Mouse (Mus musculus): Measurements from ENCODE around the gene Gorasp2. TPM values are rescaled to one million over a fixed set of nuclear protein-coding genes. Genes with fewer than 3 reads are reported as not detected.

Gorasp2 gene
- polyA plus RNA-seq, 1 experiment, result 42.1 TPM

DNA sequence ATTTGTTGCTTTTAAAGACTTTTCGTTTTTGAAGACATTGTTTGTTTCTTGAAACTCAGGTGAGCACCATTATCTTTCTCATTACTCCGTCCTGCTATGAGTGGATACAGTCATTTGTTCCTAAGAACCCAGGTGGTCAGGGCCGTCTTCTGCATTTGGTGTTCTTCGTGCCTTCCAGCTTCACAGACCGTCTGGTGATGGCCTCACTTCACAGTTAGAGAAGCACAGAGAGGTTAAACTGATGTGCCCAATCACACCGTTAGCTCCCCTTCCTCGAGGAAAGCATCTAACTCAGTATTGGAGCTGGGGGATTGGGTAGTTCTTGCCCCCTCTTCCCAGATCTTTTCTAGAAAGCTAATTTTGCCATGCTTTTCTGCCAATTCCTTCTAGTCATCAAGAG, 5.6 kb downstream of the Gorasp2 start:
- H3K4me3 ChIP-seq (replicated peaks; ENCODE audit: control insufficient read depth, low read depth, low read length), result no peak overlapping the region
- 85% methylated on average over 7 of the region's 7 CpGs for WGBS
- no peak for TF ChIP-seq POLR2A (IDR thresholded peaks at IDR 0.05; ENCODE audit: borderline replicate concordance, control insufficient read depth, low read depth, low read length)
- TF ChIP-seq CTCF (IDR thresholded peaks at IDR 0.05; ENCODE audit: control insufficient read depth, insufficient read depth, low read length), result no peak
- peaks cover 3% of the 10 kb centered on the region for H3K4me1 ChIP-seq (ENCODE audit: control insufficient read depth, insufficient read depth, low read length)
- no peak overlapping the region for H3K27ac ChIP-seq (ENCODE audit: control insufficient read depth, insufficient read depth, low read depth, low read length, poor library complexity)

DNA sequence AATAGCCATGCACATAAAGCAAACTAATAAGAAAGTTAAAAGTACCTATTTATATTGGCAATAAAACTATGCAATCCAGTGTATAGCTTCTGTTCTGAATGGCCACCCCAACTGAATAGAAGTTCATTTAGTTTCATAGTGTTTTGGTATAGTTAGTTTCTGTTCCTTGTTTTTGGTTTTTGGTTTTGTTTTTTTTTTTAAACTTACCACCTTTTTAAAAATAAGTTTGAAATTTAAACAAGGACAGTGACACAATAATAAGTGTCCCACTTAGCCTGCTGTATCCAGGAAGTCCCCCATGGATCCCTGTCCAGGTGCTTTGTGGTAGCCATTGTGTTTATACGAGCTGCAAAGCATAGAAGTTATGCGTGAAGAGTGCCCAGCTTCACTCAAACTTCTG, 7.9 kb downstream of the Gorasp2 start:
- Histone ChIP-seq H3K4me3 (replicated peaks; ENCODE audit: control insufficient read depth, low read depth, low read length) (no peak overlapping the region), H3K27ac (ENCODE audit: control insufficient read depth, insufficient read depth, low read depth, low read length, poor library complexity) (no peak overlapping the region; the same call in 1 of the 2 replicates), H3K4me1 (ENCODE audit: control insufficient read depth, insufficient read depth, low read length) (peaks cover 3% of the 10 kb centered on the region)
- WGBS, result 60% methylated on average over 2 of the region's 2 CpGs
- no peak for TF ChIP-seq CTCF (IDR thresholded peaks at IDR 0.05; ENCODE audit: control insufficient read depth, insufficient read depth, low read length)
- TF ChIP-seq POLR2A (IDR thresholded peaks at IDR 0.05; ENCODE audit: borderline replicate concordance, control insufficient read depth, low read depth, low read length), result no peak

DNA sequence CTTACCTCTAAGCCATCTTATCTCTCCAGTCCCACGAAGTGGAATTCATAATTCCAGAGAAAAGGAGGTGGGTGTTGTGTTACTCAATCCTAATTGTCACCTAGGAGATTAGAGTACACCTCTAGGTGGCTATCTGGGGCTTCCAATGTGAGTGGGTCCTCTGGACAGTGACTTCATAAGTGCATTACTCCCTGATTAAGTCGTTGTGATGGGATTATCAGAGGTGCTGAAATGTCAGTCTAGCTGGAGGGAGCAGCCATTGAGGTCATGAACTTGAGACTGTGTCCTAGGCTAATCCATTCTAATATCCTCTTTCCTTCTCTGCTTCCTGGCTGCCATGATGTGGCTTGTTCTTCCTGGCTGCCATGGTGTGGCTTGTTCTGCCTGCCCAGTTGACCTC, 8.5 kb downstream of the Gorasp2 start:
- WGBS, result 68% methylated on average over 2 of the region's 2 CpGs
- Histone ChIP-seq H3K4me1 (ENCODE audit: control insufficient read depth, insufficient read depth, low read length) (peaks cover 3% of the 10 kb centered on the region), H3K4me3 (replicated peaks; ENCODE audit: control insufficient read depth, low read depth, low read length) (no peak overlapping the region), H3K27ac (ENCODE audit: control insufficient read depth, insufficient read depth, low read depth, low read length, poor library complexity) (no peak overlapping the region)
- no peak for TF ChIP-seq CTCF (IDR thresholded peaks at IDR 0.05; ENCODE audit: control insufficient read depth, insufficient read depth, low read length)
- no peak for TF ChIP-seq POLR2A (IDR thresholded peaks at IDR 0.05; ENCODE audit: borderline replicate concordance, control insufficient read depth, low read depth, low read length)

DNA sequence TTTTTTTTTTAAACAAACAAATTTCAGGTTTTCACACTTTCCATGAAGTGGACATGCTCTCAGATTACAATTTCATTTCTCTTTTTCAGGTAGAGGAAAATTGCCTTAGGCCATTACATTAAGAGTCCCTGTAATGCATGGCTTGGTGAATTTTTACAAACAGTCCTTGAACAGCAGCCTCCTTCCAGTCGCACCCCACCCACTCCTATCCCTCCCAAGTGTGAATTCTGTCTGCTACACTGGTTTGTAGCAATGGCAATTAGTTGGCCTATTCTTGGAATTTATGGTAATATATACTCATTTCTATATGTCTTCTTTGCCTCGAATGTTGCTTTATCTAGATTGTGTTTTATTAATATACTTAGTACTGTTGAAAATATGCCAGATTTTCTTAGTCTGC, 11.1 kb downstream of the Gorasp2 start:
- 75% methylated on average over 2 of the region's 2 CpGs for WGBS
- peaks cover 3% of the 10 kb centered on the region for H3K4me1 ChIP-seq (ENCODE audit: control insufficient read depth, insufficient read depth, low read length)
- TF ChIP-seq CTCF (IDR thresholded peaks at IDR 0.05; ENCODE audit: control insufficient read depth, insufficient read depth, low read length) (no peak), POLR2A (IDR thresholded peaks at IDR 0.05; ENCODE audit: borderline replicate concordance, control insufficient read depth, low read depth, low read length) (no peak)
- H3K4me3 ChIP-seq (replicated peaks; ENCODE audit: control insufficient read depth, low read depth, low read length), result no peak overlapping the region
- H3K27ac ChIP-seq (ENCODE audit: control insufficient read depth, insufficient read depth, low read depth, low read length, poor library complexity), result no peak overlapping the region

DNA sequence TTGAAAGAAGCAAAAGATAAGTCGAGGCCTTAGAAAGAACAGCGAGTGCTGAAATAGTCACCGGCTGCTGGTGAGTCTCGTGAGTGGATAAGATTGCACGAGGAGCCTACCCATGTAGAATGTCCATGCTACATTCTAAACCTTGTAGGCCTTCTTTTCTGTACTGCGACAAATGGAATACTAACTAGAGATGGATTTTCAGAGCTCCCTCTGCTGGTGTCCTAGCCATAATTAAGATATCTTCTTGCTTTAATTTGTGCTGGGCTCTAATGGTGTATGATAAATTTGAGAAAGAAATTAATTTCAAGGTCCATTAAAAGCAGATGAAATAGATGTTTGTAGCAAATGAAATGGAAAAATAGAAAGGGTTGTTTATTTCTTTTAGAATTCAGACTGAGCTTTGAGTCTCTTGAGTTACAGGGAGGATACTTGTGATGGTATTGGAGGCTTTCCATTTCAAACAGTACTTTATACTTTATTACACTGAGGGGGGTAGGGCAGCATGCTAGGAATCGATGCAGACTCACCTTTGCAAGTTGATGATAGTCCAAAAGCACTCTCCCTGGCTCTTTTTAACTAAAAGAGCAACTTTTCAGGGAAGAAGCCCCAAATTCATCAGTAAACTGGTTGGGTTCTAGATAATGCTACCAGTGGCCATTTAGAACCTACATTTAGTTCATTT, 12.2 kb downstream of the Gorasp2 start:
- 68% methylated on average over 7 of the region's 7 CpGs for WGBS
- TF ChIP-seq CTCF (IDR thresholded peaks at IDR 0.05; ENCODE audit: control insufficient read depth, insufficient read depth, low read length), result no peak
- no peak for TF ChIP-seq POLR2A (IDR thresholded peaks at IDR 0.05; ENCODE audit: borderline replicate concordance, control insufficient read depth, low read depth, low read length)
- Histone ChIP-seq H3K27ac (ENCODE audit: control insufficient read depth, insufficient read depth, low read depth, low read length, poor library complexity) (no peak overlapping the region), H3K4me3 (replicated peaks; ENCODE audit: control insufficient read depth, low read depth, low read length) (no peak overlapping the region), H3K4me1 (ENCODE audit: control insufficient read depth, insufficient read depth, low read length) (peaks cover 3% of the 10 kb centered on the region)

DNA sequence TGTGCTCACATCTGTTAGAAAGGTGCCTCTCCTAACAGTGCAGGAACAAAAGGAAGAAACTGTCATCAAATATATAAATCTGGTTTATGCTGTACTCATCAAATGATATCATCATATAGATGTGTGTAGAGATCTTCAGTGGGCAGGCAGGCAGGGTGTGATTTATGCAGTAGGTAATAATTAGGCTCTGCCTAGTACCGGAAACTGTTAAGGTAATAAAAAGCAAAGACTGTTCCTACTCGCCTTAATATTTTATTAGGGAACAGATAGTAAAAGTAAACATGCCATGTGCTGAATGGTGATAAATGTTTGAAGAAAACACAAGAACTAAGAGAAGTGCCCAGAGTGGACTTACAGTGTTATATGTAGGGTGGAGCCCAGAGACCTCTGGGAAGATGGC, 20.9 kb downstream of the Gorasp2 start:
- 86% methylated on average over 2 of the region's 2 CpGs for WGBS
- no peaks in the 10 kb centered on the region for H3K4me1 ChIP-seq (ENCODE audit: control insufficient read depth, insufficient read depth, low read length)

DNA sequence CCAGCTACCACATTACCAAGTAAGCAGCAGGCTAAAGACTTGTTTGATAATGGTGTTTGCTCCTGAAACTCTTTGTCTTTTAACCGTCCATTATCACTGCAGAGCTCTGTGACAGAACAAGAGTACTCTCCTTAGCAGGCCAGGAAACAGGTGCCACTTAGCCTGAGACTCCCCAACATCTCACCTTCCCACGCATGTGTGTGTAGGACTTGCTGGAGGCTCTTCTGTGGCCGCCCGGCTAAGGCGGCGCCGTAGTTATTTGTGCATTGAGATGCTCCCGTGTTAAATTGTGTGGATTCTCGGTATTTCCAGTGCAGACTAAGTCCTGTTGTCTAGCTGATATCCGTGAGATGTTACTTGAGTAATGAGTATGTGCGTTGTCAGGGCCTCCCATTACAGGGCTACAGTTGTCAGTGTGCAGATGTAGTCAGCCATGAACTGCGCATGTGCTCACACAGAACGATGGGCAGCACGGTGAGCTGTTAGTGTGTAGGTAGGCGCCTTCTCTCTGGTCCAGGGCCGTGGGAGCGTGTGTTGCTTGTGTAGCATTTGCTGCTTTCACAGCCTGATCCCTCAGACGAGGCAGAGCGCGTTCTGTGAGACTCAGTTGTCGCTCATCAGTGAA, 27.2 kb downstream of the Gorasp2 start:
- H3K4me3 ChIP-seq (replicated peaks; ENCODE audit: control insufficient read depth, low read depth, low read length), result no peak overlapping the region
- H3K27ac ChIP-seq (ENCODE audit: control insufficient read depth, insufficient read depth, low read depth, low read length, poor library complexity), result no peak overlapping the region
- no peaks in the 10 kb centered on the region for H3K4me1 ChIP-seq (ENCODE audit: control insufficient read depth, insufficient read depth, low read length)
- 92% methylated on average over 21 of the region's 21 CpGs for WGBS
- TF ChIP-seq CTCF (IDR thresholded peaks at IDR 0.05; ENCODE audit: control insufficient read depth, insufficient read depth, low read length), result no peak
- no peak for TF ChIP-seq POLR2A (IDR thresholded peaks at IDR 0.05; ENCODE audit: borderline replicate concordance, control insufficient read depth, low read depth, low read length)

More for the DNA sequence above, 20.9 kb downstream of the Gorasp2 start:
- H3K4me3 ChIP-seq (replicated peaks; ENCODE audit: control insufficient read depth, low read depth, low read length), result no peak overlapping the region
- H3K27ac ChIP-seq (ENCODE audit: control insufficient read depth, insufficient read depth, low read depth, low read length, poor library complexity), result no peak overlapping the region
- TF ChIP-seq POLR2A (IDR thresholded peaks at IDR 0.05; ENCODE audit: borderline replicate concordance, control insufficient read depth, low read depth, low read length), result no peak
- TF ChIP-seq CTCF (IDR thresholded peaks at IDR 0.05; ENCODE audit: control insufficient read depth, insufficient read depth, low read length), result no peak

DNA sequence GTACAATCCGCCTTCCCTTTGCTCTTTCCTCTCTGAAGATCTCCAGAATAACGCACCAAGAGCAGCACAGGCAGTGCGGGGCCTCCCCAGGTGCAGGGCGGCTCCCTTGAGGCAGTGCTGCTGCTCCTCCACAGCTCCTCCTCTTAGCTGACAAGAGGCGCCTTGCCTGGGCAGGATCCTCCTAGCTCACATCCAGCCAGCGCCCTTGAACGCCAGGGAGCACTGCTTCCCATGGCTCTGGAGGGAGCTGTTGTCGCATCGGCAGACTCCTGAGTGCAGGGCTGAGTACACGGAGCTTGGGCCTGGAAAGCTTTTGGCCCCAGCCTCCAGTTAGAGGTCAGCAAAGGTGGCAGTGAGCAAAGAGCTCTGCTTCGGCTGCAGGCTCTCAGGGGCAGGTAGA, 28.8 kb downstream of the Gorasp2 start:
- Histone ChIP-seq H3K4me1 (ENCODE audit: control insufficient read depth, insufficient read depth, low read length) (no peaks in the 10 kb centered on the region), H3K27ac (ENCODE audit: control insufficient read depth, insufficient read depth, low read depth, low read length, poor library complexity) (no peak overlapping the region), H3K4me3 (replicated peaks; ENCODE audit: control insufficient read depth, low read depth, low read length) (no peak overlapping the region)
- 94% methylated on average over 11 of the region's 11 CpGs for WGBS
- TF ChIP-seq CTCF (IDR thresholded peaks at IDR 0.05; ENCODE audit: control insufficient read depth, insufficient read depth, low read length) (no peak), POLR2A (IDR thresholded peaks at IDR 0.05; ENCODE audit: borderline replicate concordance, control insufficient read depth, low read depth, low read length) (no peak)

All from bone marrow, adult 2 months (tissue).